Mouse (Mus musculus): Measurements from ENCODE around the gene Fign.

- no peak for TF ChIP-seq CTCF (conservative IDR thresholded peaks at IDR 0.05; ENCODE audit: insufficient read depth, insufficient read length, low read depth, low read length)
- no peak for TF ChIP-seq POLR2A (IDR thresholded peaks at IDR 0.05; ENCODE audit: low read depth, low read length)
These were observed 13.9 kb downstream of the Fign start for GRCm38 (mm10) chr2:64083853-64084427.
